Mouse (Mus musculus): ENCODE data around the gene Pdp2.
"Not testable (repeated sequence)": the region's sequence is repeated elsewhere in the genome, so short reads cannot be mapped to it uniquely, and the experiment has no call there.

The Pdp2 gene

DNA sequence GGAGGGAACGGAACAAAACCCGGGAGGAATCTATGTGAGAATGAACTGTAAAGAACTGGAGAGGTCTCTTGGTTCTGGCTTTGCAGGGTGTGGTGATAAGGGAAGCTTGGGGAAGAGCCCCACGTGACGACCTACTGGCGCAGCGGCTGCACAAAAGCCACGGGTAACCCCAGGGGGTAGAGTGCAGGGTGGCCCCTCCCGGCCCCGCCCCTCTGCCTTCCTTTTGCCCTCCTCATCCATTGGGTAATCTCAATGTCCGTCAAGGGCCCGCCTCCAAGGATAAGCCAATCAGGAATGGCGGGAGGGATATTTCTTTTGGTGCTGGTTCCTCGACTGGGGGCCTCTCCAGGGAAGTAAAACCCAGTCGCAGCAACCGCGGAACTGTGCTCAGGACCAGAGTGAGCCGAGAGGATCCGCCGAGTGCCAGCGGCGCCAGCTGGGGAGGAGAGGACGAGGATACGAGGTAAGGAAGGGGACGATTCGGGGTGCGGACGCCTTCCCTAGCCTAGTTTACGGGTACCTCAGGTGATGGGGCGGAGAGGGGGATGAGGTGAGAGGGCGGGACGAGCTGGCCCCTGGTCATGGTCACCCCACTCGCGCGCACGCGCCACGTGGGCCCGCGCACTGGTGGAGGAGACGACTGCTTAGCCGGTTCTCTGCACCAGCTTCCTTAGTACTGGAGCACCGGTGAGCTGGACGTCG, at the start of gene Pdp2:
Gene Pdp2, plus strand, starts transcription at position 319 of the 702 bp plus-strand sequence.
- peak; percentile 96 for DNase-seq (ENCODE audit: low spot score)

GRCm38 (mm10) chr8:104541515-104541880, 49.8 kb upstream of the Pdp2 start:
- no peak for DNase-seq (ENCODE audit: low spot score)

DNA sequence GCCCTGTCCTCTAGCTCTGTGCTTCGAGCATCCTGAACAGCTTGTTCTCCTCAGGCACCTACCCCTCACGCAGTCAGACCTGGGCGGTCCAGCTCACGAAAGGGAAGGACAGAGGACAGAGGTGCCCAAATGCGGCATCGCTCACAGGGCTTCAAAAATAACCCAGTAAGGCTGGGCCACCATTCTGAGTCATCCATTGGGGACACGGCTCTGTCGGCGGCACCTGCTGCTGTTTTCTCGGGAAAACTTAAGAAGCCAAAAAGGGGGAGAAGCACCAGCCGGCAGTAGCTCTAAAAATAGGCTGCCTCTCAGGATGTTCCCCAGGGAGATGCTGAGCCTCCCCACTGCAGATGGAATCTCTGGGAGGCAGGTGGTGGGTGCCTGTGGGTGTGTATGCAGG, 49.1 kb upstream of the Pdp2 start:
- DNase-seq (ENCODE audit: low spot score) = no peak

DNA sequence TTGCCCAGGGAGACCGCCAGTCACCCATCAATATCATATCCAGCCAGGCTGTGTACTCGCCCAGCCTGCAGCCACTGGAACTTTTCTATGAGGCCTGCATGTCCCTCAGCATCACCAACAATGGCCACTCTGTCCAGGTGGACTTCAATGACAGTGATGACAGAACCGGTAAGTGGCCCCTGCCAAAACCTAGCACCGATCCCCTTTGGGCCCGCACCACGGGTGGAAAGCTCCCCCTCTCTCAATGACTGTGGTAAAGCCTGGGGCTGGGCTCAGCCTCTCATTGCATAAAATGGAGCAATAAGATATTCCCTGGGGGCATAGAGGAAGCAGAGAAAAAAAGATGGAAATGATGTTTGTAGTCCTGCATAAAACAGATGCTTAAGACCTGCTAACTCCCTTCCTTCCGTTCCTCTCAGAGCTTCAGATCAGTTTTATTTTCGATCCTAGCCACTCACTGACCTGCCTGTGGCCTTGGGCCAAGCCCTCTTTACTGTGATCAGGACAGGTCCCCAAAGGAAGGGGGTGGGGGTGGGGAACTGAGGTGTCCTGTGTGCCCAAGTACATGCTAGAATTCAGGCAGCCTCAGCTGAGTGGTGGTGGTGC, 47.7 kb upstream of the Pdp2 start:
- DNase-seq (ENCODE audit: low spot score) = no peak

DNA sequence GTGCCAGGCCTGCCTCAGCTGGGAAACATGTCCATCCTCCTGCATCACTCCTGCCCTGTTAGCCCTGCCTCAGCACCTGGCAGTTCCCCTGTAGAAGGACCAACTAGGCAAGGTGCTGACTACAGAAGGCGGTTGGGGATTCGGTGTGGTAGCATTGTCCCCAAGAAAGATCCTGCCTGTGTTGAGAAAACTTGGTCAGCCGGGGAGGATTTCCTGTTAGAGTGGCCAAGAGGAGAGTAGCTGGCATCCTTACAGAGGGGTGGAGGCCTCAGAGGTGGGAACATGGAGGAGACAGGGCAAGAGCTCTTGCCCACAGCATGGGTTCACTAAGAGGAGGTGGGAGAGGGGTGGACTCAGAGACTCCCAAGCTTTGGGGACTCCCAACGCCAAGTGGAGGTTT, 36.1 kb upstream of the Pdp2 start:
- no peak for DNase-seq (ENCODE audit: low spot score)

- DNase-seq (ENCODE audit: low spot score) = no peak
These were observed 34.0 kb upstream of the Pdp2 start for GRCm38 (mm10) chr8:104557226-104557625.

- DNase-seq (ENCODE audit: low spot score) = no peak
These were observed 30.5 kb upstream of the Pdp2 start for GRCm38 (mm10) chr8:104560731-104561130.

GRCm38 (mm10) chr8:104564633-104565456, 26.4 kb upstream of the Pdp2 start:
- DNase-seq (ENCODE audit: low spot score) = peak; percentile 14

- no peak for DNase-seq (ENCODE audit: low spot score)
These were observed 25.8 kb upstream of the Pdp2 start for GRCm38 (mm10) chr8:104565457-104565798.

- peak; percentile 69 for DNase-seq (ENCODE audit: low spot score)
These were observed 21.7 kb upstream of the Pdp2 start for GRCm38 (mm10) chr8:104569559-104569958.

GRCm38 (mm10) chr8:104570436-104571343, 20.6 kb upstream of the Pdp2 start:
- DNase-seq (ENCODE audit: low spot score) = peak; percentile 89

GRCm38 (mm10) chr8:104576820-104577219, 14.4 kb upstream of the Pdp2 start:
- DNase-seq (ENCODE audit: low spot score) = no peak

DNA sequence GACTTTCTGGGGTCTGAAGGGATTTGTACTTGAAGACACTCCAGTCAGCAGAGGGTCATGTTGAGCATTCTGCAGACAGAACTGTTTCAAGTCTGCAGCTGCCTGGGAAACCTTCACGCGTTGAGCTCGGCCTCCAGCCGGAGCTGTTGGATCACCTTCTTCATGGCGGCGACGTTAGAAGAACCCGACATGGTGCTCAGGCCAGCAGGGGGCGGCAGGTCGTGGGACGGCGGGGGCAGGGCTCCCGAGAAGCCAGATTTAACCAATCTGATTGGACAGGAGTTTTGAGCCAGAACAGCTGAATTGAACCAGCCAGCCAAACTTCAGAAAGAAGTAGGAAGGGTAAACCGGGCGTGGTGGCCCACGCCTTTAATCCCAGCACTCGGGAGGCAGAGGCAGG, 13.6 kb upstream of the Pdp2 start:
- DNase-seq (ENCODE audit: low spot score) = not testable (repeated sequence)

- no peak for DNase-seq (ENCODE audit: low spot score)
These were observed 6.7 kb upstream of the Pdp2 start for GRCm38 (mm10) chr8:104584522-104584921.

DNA sequence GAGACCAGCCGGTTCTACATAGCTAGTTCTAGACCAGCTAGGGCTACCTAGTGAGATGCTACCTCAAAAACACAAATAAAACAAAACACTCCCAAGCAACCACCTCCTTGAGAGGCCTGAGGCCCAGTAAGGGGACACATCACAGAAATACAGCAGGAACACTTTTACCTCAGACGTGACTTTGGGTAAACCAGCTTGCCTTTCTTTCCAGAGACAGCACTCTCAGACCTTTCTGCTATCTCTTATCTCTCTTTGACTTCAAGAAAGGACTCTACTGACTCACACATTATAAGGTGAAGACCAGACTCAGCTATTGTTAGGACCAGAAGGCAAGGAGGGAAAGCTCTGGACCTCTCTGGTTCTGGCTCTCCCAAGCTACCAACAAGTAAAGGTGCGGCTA, 967 bp upstream of the Pdp2 start:
- DNase-seq (ENCODE audit: low spot score) = no peak

GRCm38 (mm10) chr8:104591856-104592255, 605 bp downstream of the Pdp2 start:
- DNase-seq (ENCODE audit: low spot score) = no peak

- no peak for DNase-seq (ENCODE audit: low spot score)
These were observed 1.3 kb downstream of the Pdp2 start for GRCm38 (mm10) chr8:104592566-104592965.

GRCm38 (mm10) chr8:104593536-104594325, 2.5 kb downstream of the Pdp2 start:
- DNase-seq (ENCODE audit: low spot score) = no peak

DNA sequence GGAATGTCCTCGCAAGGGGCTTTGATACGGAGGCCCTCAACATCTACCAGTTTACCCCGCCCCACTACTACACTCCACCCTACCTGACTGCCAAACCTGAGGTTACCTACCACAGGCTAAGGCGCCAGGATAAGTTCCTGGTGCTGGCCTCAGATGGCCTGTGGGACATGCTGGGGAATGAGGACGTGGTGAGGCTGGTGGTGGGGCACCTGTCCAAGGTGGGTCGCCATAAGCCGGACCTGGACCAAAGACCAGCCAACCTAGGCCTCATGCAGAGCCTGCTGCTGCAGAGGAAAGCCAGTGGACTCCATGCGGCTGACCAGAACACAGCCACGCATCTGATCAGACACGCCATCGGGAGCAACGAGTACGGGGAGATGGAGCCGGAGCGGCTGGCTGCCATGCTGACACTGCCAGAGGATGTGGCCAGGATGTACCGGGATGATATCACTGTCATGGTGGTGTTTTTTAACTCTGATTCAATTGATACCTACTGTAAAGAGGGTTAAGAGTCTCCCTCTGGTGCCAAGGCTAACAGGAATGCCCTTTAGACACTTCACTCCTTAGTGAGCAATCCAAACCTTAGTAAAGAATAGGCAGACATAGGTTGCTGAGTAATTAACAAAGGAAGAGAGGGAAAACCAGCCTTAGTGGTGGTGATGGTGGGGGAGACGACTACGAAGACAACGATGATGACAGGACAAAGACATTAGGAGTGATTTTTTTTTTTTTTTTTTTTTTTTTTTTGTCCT, 3.5 kb downstream of the Pdp2 start:
- DNase-seq (ENCODE audit: low spot score) = no peak

DNA sequence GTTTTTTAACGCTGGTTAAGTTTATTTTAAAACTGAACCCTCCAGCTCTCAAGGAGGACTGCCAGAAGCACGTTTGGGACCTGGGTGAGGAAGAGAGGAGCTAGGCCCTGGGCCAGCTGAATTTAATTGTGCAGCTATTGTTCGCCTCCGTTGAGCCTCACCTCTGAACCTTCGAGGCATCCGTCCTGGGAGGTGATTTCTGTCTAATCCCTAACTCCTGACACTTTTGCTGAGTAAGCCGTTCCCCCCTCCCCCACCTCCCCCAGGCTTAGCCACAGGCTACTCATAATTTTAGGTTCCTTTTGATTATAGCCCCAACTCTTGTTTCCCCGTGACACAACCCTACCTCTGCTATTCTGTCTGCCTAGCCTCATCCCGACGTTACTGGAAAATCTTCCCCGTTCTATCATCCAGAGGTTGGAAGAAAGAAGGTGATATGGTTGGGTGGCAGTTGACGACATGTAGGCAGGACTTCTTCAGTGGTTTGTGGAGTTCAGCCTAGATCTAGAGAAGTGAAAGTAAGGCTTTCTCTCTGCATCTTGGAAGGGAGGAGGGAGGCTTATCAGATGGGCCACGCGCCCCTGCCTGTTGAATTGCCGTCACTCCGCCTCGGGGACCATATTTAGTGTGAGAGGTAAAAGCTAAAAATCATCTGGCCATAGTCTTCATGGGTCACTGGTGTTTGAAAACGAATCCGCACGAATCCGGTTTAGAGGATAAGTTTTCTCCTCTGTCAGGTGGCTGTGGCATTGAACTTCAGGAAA, 4.7 kb downstream of the Pdp2 start:
- peak; percentile 79 for DNase-seq (ENCODE audit: low spot score)
